Mouse (Mus musculus) thymus, postnatal 25 days (tissue): ENCODE results near the gene Gm42906.

ENCODE experiments used
- DNase-seq: peaks from one replicate; pipeline ENCODE4 v3.0.0; 2022

The Gm42906 gene

GRCm38 (mm10) chr5:151059352-151059751 is 368.6 kb downstream of the Gm42906 start:
- DNase-seq = no peak

GRCm38 (mm10) chr5:151057716-151058115 is 370.2 kb downstream of the Gm42906 start:
- DNase-seq = no peak

- DNase-seq = no peak
These were observed 371.1 kb downstream of the Gm42906 start for GRCm38 (mm10) chr5:151056920-151057294.

GRCm38 (mm10) chr5:151056255-151056919 is 371.6 kb downstream of the Gm42906 start:
- DNase-seq = no peak

GRCm38 (mm10) chr5:151055426-151056090 is 372.4 kb downstream of the Gm42906 start:
- no peak for DNase-seq

GRCm38 (mm10) chr5:151054743-151055114 is 373.2 kb downstream of the Gm42906 start:
- DNase-seq = no peak

- DNase-seq = no peak
These were observed 373.7 kb downstream of the Gm42906 start for GRCm38 (mm10) chr5:151054100-151054742.

- no peak for DNase-seq
These were observed 374.8 kb downstream of the Gm42906 start for GRCm38 (mm10) chr5:151053190-151053589.

- DNase-seq = no peak
These were observed 375.6 kb downstream of the Gm42906 start for GRCm38 (mm10) chr5:151052331-151052730.

GRCm38 (mm10) chr5:151047488-151047887 is 380.5 kb downstream of the Gm42906 start:
- DNase-seq = no peak

- DNase-seq = no peak
These were observed 381.0 kb downstream of the Gm42906 start for GRCm38 (mm10) chr5:151046917-151047316.

GRCm38 (mm10) chr5:151046131-151046530 is 381.8 kb downstream of the Gm42906 start:
- DNase-seq = no peak

- DNase-seq = no peak
These were observed 385.1 kb downstream of the Gm42906 start for GRCm38 (mm10) chr5:151042911-151043310.

- DNase-seq = no peak
These were observed 390.1 kb downstream of the Gm42906 start for GRCm38 (mm10) chr5:151037871-151038270.

GRCm38 (mm10) chr5:151034715-151035512 is 393.0 kb downstream of the Gm42906 start:
- no peak for DNase-seq

GRCm38 (mm10) chr5:151028906-151029305 is 399.1 kb downstream of the Gm42906 start:
- no peak for DNase-seq

GRCm38 (mm10) chr5:151027171-151027570 is 400.8 kb downstream of the Gm42906 start:
- DNase-seq = no peak

- DNase-seq = no peak
These were observed 401.9 kb downstream of the Gm42906 start for GRCm38 (mm10) chr5:151026069-151026468.

- DNase-seq = no peak
These were observed 403.5 kb downstream of the Gm42906 start for GRCm38 (mm10) chr5:151024483-151024882.

GRCm38 (mm10) chr5:151023461-151023860 is 404.5 kb downstream of the Gm42906 start:
- DNase-seq = no peak

- DNase-seq = no peak
These were observed 405.0 kb downstream of the Gm42906 start for GRCm38 (mm10) chr5:151022939-151023338.

GRCm38 (mm10) chr5:151022026-151022425 is 405.9 kb downstream of the Gm42906 start:
- no peak for DNase-seq

GRCm38 (mm10) chr5:151020831-151021230 is 407.1 kb downstream of the Gm42906 start:
- DNase-seq = no peak
